In genomic region chr11:19013141-19014112, GRCm38 (mm10) we compare ENCODE assay signal across 7 mouse cellular contexts. TPM values are rescaled to one million over a fixed set of nuclear protein-coding genes. Genes with fewer than 3 reads are reported as not detected.
DNase-seq lines count a peak whose midpoint lies in the region; ATAC-seq and TF ChIP-seq lines count a peak whose summit lies in the region.

No protein-coding gene starts in this region.

- H3K9me3 ChIP-seq in forebrain, embryonic 15.5 days, result no peaks in the 10 kb centered on the region
- H3K9me3 ChIP-seq in intestine, postnatal 0 days (ENCODE audit: control insufficient read depth), result no peaks in the 10 kb centered on the region
- H3K9me3 ChIP-seq in midbrain, embryonic 13.5 days, result no peaks in the 10 kb centered on the region

- no peaks in the 10 kb centered on the region for H3K36me3 ChIP-seq in forebrain, embryonic 15.5 days
- H3K36me3 ChIP-seq in intestine, postnatal 0 days (ENCODE audit: control insufficient read depth, insufficient read depth), result peaks cover 7% of the 10 kb centered on the region; the same call in 1 of the 2 replicates
- H3K36me3 ChIP-seq in midbrain, embryonic 13.5 days, result no peaks in the 10 kb centered on the region

- no peak for ATAC-seq in forebrain, embryonic 15.5 days (replicated peaks)
- ATAC-seq in intestine, postnatal 0 days, result no peak
- ATAC-seq in midbrain, embryonic 13.5 days, result no peak

- 29% methylated on average over 25 of the region's 25 CpGs for WGBS in forebrain, embryonic 15.5 days
- 49% methylated on average over 25 of the region's 25 CpGs for WGBS in intestine, postnatal 0 days
- WGBS in midbrain, embryonic 13.5 days, result 11% methylated on average over 25 of the region's 25 CpGs

- no peak overlapping the region for H3K9ac ChIP-seq in forebrain, embryonic 15.5 days (replicated peaks)
- peak overlapping the region; percentile 79 for H3K9ac ChIP-seq in intestine, postnatal 0 days (ENCODE audit: low read depth, low read length)
- peak overlapping the region; percentile 72 for H3K9ac ChIP-seq in midbrain, embryonic 13.5 days (replicated peaks)

- H3K4me2 ChIP-seq in forebrain, embryonic 15.5 days (replicated peaks), result peak overlapping the region; percentile 98
- H3K4me2 ChIP-seq in intestine, postnatal 0 days (replicated peaks; ENCODE audit: low read depth), result peak overlapping the region; percentile 90
- peak overlapping the region; percentile 88 for H3K4me2 ChIP-seq in midbrain, embryonic 13.5 days (replicated peaks)

- peak overlapping the region; percentile 78 for H3K4me3 ChIP-seq in forebrain, embryonic 15.5 days
- peak overlapping the region; percentile 65 for H3K4me3 ChIP-seq in intestine, postnatal 0 days (ENCODE audit: low read depth, low read length)
- peak overlapping the region; percentile 65 for H3K4me3 ChIP-seq in midbrain, embryonic 13.5 days (replicated peaks)

- TF ChIP-seq CTCF in intestine, postnatal 0 days (IDR thresholded peaks at IDR 0.05; ENCODE audit: low read depth), result no peak

- DNase-seq in ES-CJ7 (ENCODE audit: low read depth, low spot score), result peak; percentile 61
- DNase-seq in adrenal gland, postnatal 14 days, result peak; percentile 70
- DNase-seq in layer of hippocampus, postnatal 25 days (ENCODE audit: extremely low spot score in 1 of 2, low spot score in 1 of 2), result no peak
- no peak for DNase-seq in ovary, adult 18-20 months (ENCODE audit: low spot score)

- H3K27ac ChIP-seq in forebrain, embryonic 15.5 days (replicated peaks), result no peak overlapping the region
- peak overlapping the region; percentile 55 for H3K27ac ChIP-seq in intestine, postnatal 0 days (ENCODE audit: low read depth, low read length)
- 0 out of 2 replicates have a peak overlapping the region, but pooled peaks have one; percentile 45 for H3K27ac ChIP-seq in midbrain, embryonic 13.5 days

- peaks cover 50% of the 10 kb centered on the region for H3K4me1 ChIP-seq in forebrain, embryonic 15.5 days
- H3K4me1 ChIP-seq in intestine, postnatal 0 days (replicated peaks; ENCODE audit: control insufficient read depth, insufficient read depth, low read length), result no peaks in the 10 kb centered on the region
- peaks cover 89% of the 10 kb centered on the region for H3K4me1 ChIP-seq in midbrain, embryonic 13.5 days (replicated peaks)

- peaks cover 35% of the 10 kb centered on the region for H3K27me3 ChIP-seq in forebrain, embryonic 15.5 days
- H3K27me3 ChIP-seq in intestine, postnatal 0 days (replicated peaks; ENCODE audit: control insufficient read depth, insufficient read depth, low read length), result no peaks in the 10 kb centered on the region
- H3K27me3 ChIP-seq in midbrain, embryonic 13.5 days, result peaks cover 39% of the 10 kb centered on the region

RNA-seq across cellular contexts. Expression of gene Meis1, which starts 5.4 kb away (rescaled TPM):
- 57.0 and 57.5 TPM in 2 replicates for total RNA-seq in adrenal gland, postnatal 14 days (2021)
- polyA plus RNA-seq in forebrain, embryonic 15.5 days (2015; fragmentation: Nextera tagmentation; extraction: Ambion mirVana), result 29.4 and 29.7 TPM in 2 replicates
- 22.1 and 22.9 TPM in 2 replicates for polyA plus RNA-seq in intestine, postnatal 0 days (2015; fragmentation: Nextera tagmentation; extraction: Ambion mirVana)
- 43.4 and 45.1 TPM in 2 replicates for polyA plus RNA-seq in midbrain, embryonic 13.5 days (2015; fragmentation: Nextera tagmentation; extraction: Ambion mirVana)
- total RNA-seq in layer of hippocampus, postnatal 25 days (2021), result 1 to 10 TPM; 2.1 to 2.9 TPM

Comparison
In these comparisons a context has a peak if more than half of its experiments do, and no peak if none do; other contexts are left out.
1. DNase-seq: peak in ES-CJ7 (single experiment) and adrenal gland, postnatal 14 days (single experiment); none in layer of hippocampus, postnatal 25 days (0 of 2) and ovary, adult 18-20 months (single experiment).
2. Peak in every context shown above with its lines, with median percentiles within 50 percentile points of each other: H3K4me2 ChIP-seq and H3K4me3 ChIP-seq.